ENCODE assay signal across 26 mouse cellular contexts in the genomic region with DNA sequence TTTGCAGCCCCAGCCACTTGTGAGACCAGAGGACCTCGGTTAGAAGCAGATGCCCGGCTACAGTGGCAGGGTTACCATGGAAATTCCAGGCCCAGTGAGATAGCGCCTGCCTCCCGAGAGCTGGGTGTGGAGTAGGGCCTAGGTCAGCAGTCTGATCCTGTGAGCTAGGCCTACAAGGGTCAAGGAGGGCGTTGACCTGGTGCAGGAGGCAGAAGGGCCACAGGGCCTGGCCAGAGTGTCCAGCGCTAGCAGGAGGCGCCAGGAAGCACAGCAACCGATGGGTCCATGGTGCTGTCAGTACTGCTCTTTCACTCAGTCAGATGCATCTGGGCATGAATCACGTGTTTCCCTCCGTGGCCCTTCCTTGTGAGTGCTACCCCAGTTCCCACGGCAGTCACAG. TPM values are rescaled to one million over a fixed set of nuclear protein-coding genes. Genes with fewer than 3 reads are reported as not detected.
"Had no signal": no experiment of that assay in that cellular context is flagged by ENCODE, and none has a peak within 500 bp of the region (broad histone marks: within the 10 kb centered on the region; RNA-seq: fewer than 3 reads in every experiment).

No protein-coding gene starts in this region.

- H3K4me2 ChIP-seq: heart, embryonic 12.5 days; hindbrain, embryonic 12.5 days; hindbrain, embryonic 14.5 days; intestine, embryonic 15.5 days; kidney, embryonic 15.5 days; limb, embryonic 12.5 days; liver, embryonic 12.5 days had no signal

- H3K9ac ChIP-seq: heart, embryonic 12.5 days; hindbrain, embryonic 12.5 days; hindbrain, embryonic 14.5 days; intestine, embryonic 15.5 days; kidney, embryonic 15.5 days; limb, embryonic 12.5 days; liver, embryonic 12.5 days had no signal

- H3K27ac ChIP-seq: heart, embryonic 10.5 days; hindbrain, embryonic 10.5 days; hindbrain, embryonic 12.5 days; hindbrain, embryonic 14.5 days; intestine, embryonic 15.5 days; kidney, embryonic 15.5 days; kidney, postnatal 0 days; layer of hippocampus, adult 2 months; left cerebral cortex, adult 2 months; limb, embryonic 10.5 days; limb, embryonic 12.5 days; liver, embryonic 12.5 days had no signal

- H3K4me3 ChIP-seq: heart, embryonic 10.5 days; heart, embryonic 12.5 days; hindbrain, embryonic 10.5 days; hindbrain, embryonic 12.5 days; intestine, embryonic 15.5 days; kidney, embryonic 15.5 days; layer of hippocampus, adult 2 months; left cerebral cortex, adult 2 months; limb, embryonic 10.5 days; limb, embryonic 12.5 days; liver, embryonic 12.5 days had no signal

- H3K27me3 ChIP-seq: heart, embryonic 12.5 days; hindbrain, embryonic 12.5 days; intestine, embryonic 15.5 days; kidney, embryonic 15.5 days; limb, embryonic 12.5 days; liver, embryonic 12.5 days had no signal

- ATAC-seq: hindbrain, embryonic 16.5 days; inflammation-experienced regulatory T-cells, adult 6 months; intestine, embryonic 15.5 days; intestine, postnatal 0 days; liver, embryonic 12.5 days had no signal

- H3K9me3 ChIP-seq: heart, embryonic 10.5 days; heart, embryonic 12.5 days; hindbrain, embryonic 10.5 days; hindbrain, embryonic 12.5 days; intestine, embryonic 15.5 days; kidney, embryonic 15.5 days; limb, embryonic 10.5 days; limb, embryonic 12.5 days; liver, embryonic 12.5 days had no signal

- DNase-seq: gastrocnemius, postnatal 14 days; gastrocnemius, postnatal 36 days; heart, adult 18-20 months; heart, postnatal 10 days; heart, postnatal 4 days; kidney, adult 18-20 months; kidney, adult 9 months; kidney, postnatal 14 days; kidney, postnatal 4 days; liver had no signal

RNA-seq across cellular contexts. Expression of a gene that starts 19.8 kb away (rescaled TPM):
- polyA plus RNA-seq: inflammation-experienced regulatory T-cells, adult 6 months had no signal
